Mouse (Mus musculus) embryonic facial prominence, embryonic 14.5 days (tissue): ENCODE results near the gene Zc3h8. TPM values are rescaled to one million over a fixed set of nuclear protein-coding genes. Genes with fewer than 3 reads are reported as not detected.

Experiments
- ATAC-seq: fragments of 200-750 bp; cut with Nextera tagmentation; 2 replicates; pipeline ENCODE4 v1.8.0; 2017; ENCODE audit warnings: low read depth, moderate number of reproducible peaks, moderate TSS enrichment
- DNase-seq: peaks from one replicate; pipeline ENCODE4 v3.0.0-alpha.2; 2015; ENCODE audit warnings: low spot score
- H3K27ac ChIP-seq: fragments of 300-500 bp; sonication (generic); replicated peaks from 2 replicates; pipeline ENCODE4 v1.5.1; 2014; ENCODE audit warnings: low read depth, mild to moderate bottlenecking, low read length, moderate library complexity
- H3K27me3 ChIP-seq: fragments of 300-500 bp; sonication (generic); replicated peaks from 2 replicates; pipeline ENCODE4 v1.6.1; 2014; ENCODE audit warnings: low read length; ENCODE audit not compliant: control insufficient read depth, insufficient read depth
- H3K36me3 ChIP-seq: fragments of 300-500 bp; sonication (generic); 2 replicates; pipeline ENCODE4 v1.6.1; 2014; ENCODE audit warnings: low read length, mixed read lengths; ENCODE audit not compliant: control insufficient read depth, insufficient read depth
- H3K4me1 ChIP-seq: fragments of 300-500 bp; sonication (generic); 2 replicates; pipeline ENCODE4 v1.6.1; 2014; ENCODE audit warnings: antibody characterized with exemption, low read length; ENCODE audit not compliant: control insufficient read depth, insufficient read depth
- H3K4me2 ChIP-seq: fragments of 300-500 bp; sonication (generic); 2 replicates; pipeline ENCODE4 v1.6.1; 2014; ENCODE audit warnings: low read depth, mild to moderate bottlenecking, low read length, moderate library complexity, mixed read lengths
- H3K4me3 ChIP-seq: fragments of 300-500 bp; sonication (generic); 2 replicates; pipeline ENCODE4 v1.5.1; 2014; ENCODE audit warnings: low read depth, mild to moderate bottlenecking, low read length
- H3K9ac ChIP-seq: fragments of 300-500 bp; sonication (generic); 2 replicates; pipeline ENCODE4 v1.6.1; 2014; ENCODE audit warnings: low read depth, mild to moderate bottlenecking, low read length, moderate library complexity, mixed read lengths
- H3K9me3 ChIP-seq: fragments of 300-500 bp; sonication (generic); 2 replicates; pipeline ENCODE4 v1.6.1; 2016; ENCODE audit warnings: low read length; ENCODE audit not compliant: control insufficient read depth
- whole genome bisulfite sequencing: fragments of 180-500 bp; shearing (Covaris S2); extraction: QIAGEN DNeasy Blood & Tissue Kit; methylation state at CpG from one replicate; pipeline ENCODE4 v1.1.7; 2014; 5-methylcytosine and 5-hydroxymethylcytosine counted together
- polyA plus RNA-seq: library from polyadenylated mRNA; unstranded; fragments of >200 nt; fragmentation: Nextera tagmentation; extraction: Ambion mirVana; gene quantifications from 2 replicates; pipeline ENCODE4 v1.2.1, GENCODE M21; 2014

The Zc3h8 gene
- polyA plus RNA-seq, 1 experiment from 2014 or later = 7.1 TPM

- ATAC-seq = no peak
- 88% methylated on average over 4 of the region's 4 CpGs for WGBS
These were observed 28.9 kb downstream of the Zc3h8 start for GRCm38 (mm10) chr2:128914978-128915377.

GRCm38 (mm10) chr2:128903661-128904060 lies 40.2 kb downstream of the Zc3h8 start:
- WGBS = 68% methylated on average over 3 of the region's 3 CpGs
- H3K9me3 ChIP-seq = peaks cover 11% of the 10 kb centered on the region; the same call in 1 of the 2 replicates

More at GRCm38 (mm10) chr2:128914978-128915377, 28.9 kb downstream of the Zc3h8 start:
- Histone ChIP-seq H3K27me3 (no peaks in the 10 kb centered on the region), H3K9ac (no peak overlapping the region), H3K4me1 (no peaks in the 10 kb centered on the region), H3K4me2 (no peak overlapping the region), H3K36me3 (no peaks in the 10 kb centered on the region), H3K9me3 (no peaks in the 10 kb centered on the region), H3K27ac (no peak overlapping the region), H3K4me3 (no peak overlapping the region)
- no peak for DNase-seq

DNA sequence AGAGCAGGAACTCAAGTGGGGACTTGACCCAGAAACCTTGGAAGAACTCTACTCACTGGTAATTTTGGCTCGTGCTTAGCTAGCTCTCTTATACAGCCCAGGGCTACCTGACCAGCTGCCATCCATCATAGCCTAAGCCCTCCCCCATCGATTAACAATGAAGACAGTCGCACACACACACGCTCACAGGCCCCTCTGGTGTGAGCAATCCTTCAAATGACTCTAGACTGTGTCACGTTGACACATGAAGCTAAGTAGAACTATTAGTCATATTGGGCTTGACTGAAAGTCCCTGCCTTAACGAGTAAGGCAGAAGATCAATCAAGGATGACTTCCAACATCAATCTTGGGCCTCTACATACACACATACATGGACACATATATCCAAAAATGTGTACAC lies 41.0 kb downstream of the Zc3h8 start:
- no peak for DNase-seq
- no peak overlapping the region for H3K27ac ChIP-seq
- H3K36me3 ChIP-seq = no peaks in the 10 kb centered on the region
- no peaks in the 10 kb centered on the region for H3K27me3 ChIP-seq
- 79% methylated on average over 6 of the region's 6 CpGs for WGBS
- H3K9me3 ChIP-seq = peaks cover 11% of the 10 kb centered on the region; the same call in 1 of the 2 replicates
- no peak overlapping the region for H3K4me3 ChIP-seq
- H3K4me2 ChIP-seq = no peak overlapping the region
- ATAC-seq = no peak
- H3K9ac ChIP-seq = no peak overlapping the region
- H3K4me1 ChIP-seq = no peaks in the 10 kb centered on the region

More at GRCm38 (mm10) chr2:128903661-128904060, 40.2 kb downstream of the Zc3h8 start:
- H3K27me3 ChIP-seq = no peaks in the 10 kb centered on the region
- H3K4me1 ChIP-seq = no peaks in the 10 kb centered on the region
- DNase-seq (no peak), ATAC-seq (no peak)
- no peak overlapping the region for H3K4me3 ChIP-seq
- no peaks in the 10 kb centered on the region for H3K36me3 ChIP-seq
- no peak overlapping the region for H3K4me2 ChIP-seq
- no peak overlapping the region for H3K9ac ChIP-seq
- no peak overlapping the region for H3K27ac ChIP-seq

DNA sequence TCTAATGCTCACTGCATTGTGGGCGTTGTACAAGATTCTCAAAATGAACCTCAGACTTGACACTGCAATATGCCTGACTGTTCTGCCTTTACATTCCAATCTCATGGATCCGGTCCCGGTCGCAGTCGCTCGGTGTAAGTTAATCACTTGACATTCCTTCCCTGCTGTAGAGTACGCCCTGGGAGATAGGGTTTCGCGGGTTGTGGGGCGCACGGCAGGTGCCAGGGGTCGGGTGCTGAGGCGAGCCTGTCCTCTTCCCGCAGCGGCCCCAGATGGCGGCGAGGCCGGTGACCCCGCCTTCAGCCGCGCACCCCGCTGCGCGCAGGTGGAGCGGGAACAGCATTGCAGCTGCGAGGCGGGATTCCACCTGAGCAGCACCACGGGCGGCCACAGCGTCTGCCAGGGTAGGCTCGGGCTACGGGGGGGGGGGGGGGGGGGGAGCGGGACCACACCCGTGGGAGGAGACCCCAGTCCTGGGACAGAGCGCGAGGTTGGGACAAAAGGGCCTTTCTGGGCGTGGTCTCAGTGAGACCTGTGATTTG lies 51.6 kb downstream of the Zc3h8 start:
- no peaks in the 10 kb centered on the region for H3K27me3 ChIP-seq
- ATAC-seq (peak; percentile 82), DNase-seq (peak; percentile 52)
- H3K9me3 ChIP-seq = peaks cover 6% of the 10 kb centered on the region; the same call in 1 of the 2 replicates
- H3K4me2 ChIP-seq = peak overlapping the region; percentile 69
- H3K27ac ChIP-seq = no peak overlapping the region
- H3K9ac ChIP-seq = peak overlapping the region; percentile 42; the same call in 1 of the 2 replicates
- 7% methylated on average over 19 of the region's 37 CpGs for WGBS
- no peaks in the 10 kb centered on the region for H3K36me3 ChIP-seq
- H3K4me3 ChIP-seq = peak overlapping the region; percentile 34
- peaks cover 4% of the 10 kb centered on the region; the same call in 1 of the 2 replicates for H3K4me1 ChIP-seq

DNA sequence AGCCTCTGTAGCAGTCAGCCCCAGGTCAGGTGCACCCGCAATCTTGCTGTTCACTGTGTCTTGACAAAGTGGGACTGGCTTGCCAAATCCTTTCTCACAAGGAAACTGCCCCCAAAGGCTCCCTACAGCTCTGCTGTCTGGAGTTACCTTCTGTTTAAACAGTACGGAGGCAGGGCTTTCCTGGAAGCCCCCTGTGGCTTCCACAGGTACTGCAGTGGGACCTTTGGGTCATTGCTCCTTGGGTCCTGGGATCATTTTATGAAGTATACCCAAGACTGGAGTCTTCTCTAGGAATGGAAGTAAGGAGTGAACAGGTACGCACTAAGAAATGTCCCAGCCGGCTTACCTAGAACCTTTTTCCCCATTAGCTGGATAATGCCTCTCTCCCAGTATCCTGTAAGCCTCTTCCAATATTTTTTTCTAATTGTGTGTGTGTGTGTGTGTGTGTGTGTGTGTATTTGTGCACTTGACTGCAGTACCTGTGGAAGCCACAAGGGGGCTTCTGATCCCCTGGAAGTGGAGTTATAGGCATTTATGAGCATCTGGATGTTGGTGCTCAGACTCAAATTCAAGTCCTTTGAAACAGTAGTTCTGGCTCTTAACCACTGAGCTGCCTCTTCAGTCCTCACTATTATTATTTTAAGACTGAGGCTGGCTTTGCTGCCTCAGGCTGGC lies 53.1 kb downstream of the Zc3h8 start:
- WGBS = 89% methylated on average over 4 of the region's 4 CpGs
- H3K9ac ChIP-seq = no peak overlapping the region
- ATAC-seq (no peak), DNase-seq (no peak)
- no peak overlapping the region for H3K27ac ChIP-seq
- H3K4me1 ChIP-seq = peaks cover 4% of the 10 kb centered on the region; the same call in 1 of the 2 replicates
- no peaks in the 10 kb centered on the region for H3K36me3 ChIP-seq
- no peak overlapping the region for H3K4me2 ChIP-seq
- peaks cover 6% of the 10 kb centered on the region; the same call in 1 of the 2 replicates for H3K9me3 ChIP-seq
- no peaks in the 10 kb centered on the region for H3K27me3 ChIP-seq
- H3K4me3 ChIP-seq = no peak overlapping the region

DNA sequence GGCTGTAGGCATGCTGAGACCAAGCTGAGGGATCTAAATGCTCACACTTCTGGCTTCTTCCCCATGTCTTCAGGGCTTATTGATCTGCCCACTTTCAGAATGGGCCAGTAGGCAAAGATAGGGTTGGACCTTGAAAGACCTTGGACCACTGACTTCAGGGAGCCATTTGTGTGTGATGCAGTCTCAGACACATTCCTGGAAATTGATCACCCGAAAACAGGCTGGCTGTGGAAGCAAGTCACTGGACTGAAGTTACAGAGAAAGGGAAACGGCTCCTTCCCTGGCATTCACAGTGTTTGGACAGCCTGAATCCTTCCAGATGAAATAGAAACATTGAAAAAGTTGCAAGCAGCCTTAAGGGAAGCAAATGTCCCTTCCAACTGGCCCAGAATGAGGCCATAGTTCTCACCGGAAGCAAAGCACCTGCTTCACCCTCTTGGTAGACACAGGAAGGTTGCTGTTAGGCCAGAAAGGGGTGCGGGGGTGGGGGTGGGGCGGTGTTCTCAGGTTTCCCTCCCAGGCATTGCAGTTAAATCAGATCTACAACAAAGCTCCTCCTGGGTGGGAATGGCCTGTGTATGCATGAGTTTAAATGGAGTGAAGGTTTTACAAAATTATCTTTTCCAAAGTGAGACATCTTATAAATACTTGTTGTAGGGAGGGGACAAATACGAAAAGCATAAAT lies 55.9 kb downstream of the Zc3h8 start:
- no peak overlapping the region for H3K4me2 ChIP-seq
- no peaks in the 10 kb centered on the region for H3K36me3 ChIP-seq
- no peak overlapping the region for H3K27ac ChIP-seq
- DNase-seq (no peak), ATAC-seq (no peak)
- H3K9me3 ChIP-seq = peaks cover 6% of the 10 kb centered on the region; the same call in 1 of the 2 replicates
- H3K9ac ChIP-seq = no peak overlapping the region
- peaks cover 4% of the 10 kb centered on the region; the same call in 1 of the 2 replicates for H3K4me1 ChIP-seq
- WGBS = 54% methylated on average over 6 of the region's 6 CpGs
- H3K27me3 ChIP-seq = no peaks in the 10 kb centered on the region
- H3K4me3 ChIP-seq = no peak overlapping the region

GRCm38 (mm10) chr2:128885225-128885811 lies 58.6 kb downstream of the Zc3h8 start:
- H3K36me3 ChIP-seq = no peaks in the 10 kb centered on the region
- no peak for DNase-seq
- WGBS = 78% methylated on average over 8 of the region's 8 CpGs
- H3K4me3 ChIP-seq = no peak overlapping the region
- no peaks in the 10 kb centered on the region for H3K4me1 ChIP-seq
- no peaks in the 10 kb centered on the region for H3K27me3 ChIP-seq
- no peak for ATAC-seq
- no peak overlapping the region for H3K4me2 ChIP-seq
- H3K27ac ChIP-seq = no peak overlapping the region
- H3K9me3 ChIP-seq = no peaks in the 10 kb centered on the region
- H3K9ac ChIP-seq = no peak overlapping the region

DNA sequence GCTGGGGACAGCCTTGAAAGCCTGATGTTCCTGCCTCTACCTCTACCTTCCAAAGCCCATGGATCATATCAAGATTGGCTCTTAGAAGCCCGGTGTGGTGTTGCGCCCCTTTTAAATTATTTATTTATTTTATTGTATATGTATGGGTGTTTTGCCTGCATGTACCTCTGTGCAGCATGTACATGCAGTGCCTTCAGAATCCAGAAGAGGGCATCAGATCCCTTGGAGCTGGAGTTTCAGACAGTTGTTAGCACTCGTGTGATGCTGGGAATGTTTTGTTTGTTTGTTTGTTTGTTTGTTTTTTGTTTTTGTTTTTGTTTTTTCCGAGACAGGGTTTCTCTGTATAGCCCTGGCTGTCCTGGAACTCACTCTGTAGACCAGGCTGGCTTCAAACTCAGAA lies 62.6 kb downstream of the Zc3h8 start:
- Histone ChIP-seq H3K4me3 (no peak overlapping the region), H3K27ac (no peak overlapping the region), H3K4me1 (no peaks in the 10 kb centered on the region), H3K4me2 (no peak overlapping the region), H3K36me3 (no peaks in the 10 kb centered on the region), H3K27me3 (no peaks in the 10 kb centered on the region), H3K9ac (no peak overlapping the region), H3K9me3 (no peaks in the 10 kb centered on the region)
- ATAC-seq (no peak), DNase-seq (no peak)
- 69% methylated on average over 4 of the region's 4 CpGs for WGBS
